Comparison of ENCODE assay signal across 21 mouse cellular contexts in genomic region chr4:139187930-139188329, GRCm38 (mm10). TPM values are rescaled to one million over a fixed set of nuclear protein-coding genes. Genes with fewer than 3 reads are reported as not detected.
DNase-seq lines count a peak whose midpoint lies in the region; ATAC-seq lines count a peak whose summit lies in the region.
"Had no signal": no experiment of that assay in that cellular context is flagged by ENCODE, and none has a peak within 500 bp of the region (broad histone marks: within the 10 kb centered on the region; RNA-seq: fewer than 3 reads in every experiment).

No protein-coding gene starts in this region.

- 0 out of 2 replicates have a peak overlapping the region, but pooled peaks have one; percentile 9 for H3K27ac ChIP-seq in kidney, embryonic 16.5 days (ENCODE audit: low read length)
- H3K27ac ChIP-seq: limb, embryonic 12.5 days had no signal

- no peak overlapping the region for H3K4me2 ChIP-seq in kidney, embryonic 16.5 days (replicated peaks; ENCODE audit: low read depth, low read length)
- H3K4me2 ChIP-seq: limb, embryonic 12.5 days; lung, embryonic 14.5 days had no signal

- no peak overlapping the region for H3K4me3 ChIP-seq in kidney, embryonic 16.5 days (ENCODE audit: low read length)
- H3K4me3 ChIP-seq: limb, embryonic 12.5 days had no signal

- no peaks in the 10 kb centered on the region for H3K36me3 ChIP-seq in kidney, embryonic 16.5 days (ENCODE audit: insufficient read depth, low read length)
- H3K36me3 ChIP-seq: limb, embryonic 12.5 days had no signal

- H3K9me3 ChIP-seq in kidney, embryonic 16.5 days (ENCODE audit: low read length) = no peaks in the 10 kb centered on the region
- H3K9me3 ChIP-seq: limb, embryonic 12.5 days had no signal

- no peak for DNase-seq in kidney, postnatal 4 days
- DNase-seq in thymus, postnatal 0 days (ENCODE audit: low spot score) = peak; percentile 20
- no peak for DNase-seq in thymus, postnatal 10 days (ENCODE audit: low spot score in 2 of 2)
- DNase-seq in left cerebral cortex, adult 11 months (ENCODE audit: low spot score) = no peak
- DNase-seq in urinary bladder, postnatal 14 days (ENCODE audit: low spot score) = no peak
- DNase-seq: adrenal gland, adult 2 months; cerebellum, adult 9-11 months; gastrocnemius, postnatal 10 days; heart, postnatal 10 days; kidney, adult 2 months; kidney, postnatal 36 days; layer of hippocampus, postnatal 36 days; lung, embryonic 14.5 days; midbrain, embryonic 14.5 days; right cerebral cortex, postnatal 14 days had no signal

- H3K4me1 ChIP-seq in kidney, embryonic 16.5 days (ENCODE audit: insufficient read depth, low read length) = peaks cover 11% of the 10 kb centered on the region

- 77% methylated on average over 11 of the region's 11 CpGs for WGBS in kidney, embryonic 16.5 days

- H3K9ac ChIP-seq in kidney, embryonic 16.5 days (replicated peaks; ENCODE audit: low read length) = no peak overlapping the region
- H3K9ac ChIP-seq: limb, embryonic 12.5 days; lung, embryonic 14.5 days had no signal

- no peaks in the 10 kb centered on the region for H3K27me3 ChIP-seq in kidney, embryonic 16.5 days (ENCODE audit: insufficient read depth, low read length)
- H3K27me3 ChIP-seq: limb, embryonic 12.5 days had no signal

- no peak for ATAC-seq in kidney, embryonic 16.5 days (ENCODE audit: low FRiP score, low TSS enrichment)
- ATAC-seq in granulocyte monocyte progenitor cell, adult 5-6 weeks (replicated peaks; ENCODE audit: poor library complexity, severe bottlenecking) = peak; percentile 61
- peak; percentile 34 for ATAC-seq in monocyte, adult 5-6 weeks (replicated peaks; ENCODE audit: insufficient number of reproducible peaks, low FRiP score, low TSS enrichment, poor library complexity, severe bottlenecking)
- ATAC-seq: forebrain, embryonic 16.5 days; hindbrain, embryonic 16.5 days had no signal

RNA-seq across cellular contexts. Expression of gene Capzb, which starts 4.8 kb away (rescaled TPM):
- polyA plus RNA-seq in kidney, embryonic 16.5 days (2015; fragmentation: Nextera tagmentation; extraction: Ambion mirVana) = 405 and 415 TPM in 2 replicates
- polyA plus RNA-seq in thymus, postnatal 0 days (2015; fragmentation: Nextera tagmentation; extraction: Ambion mirVana) = 415 and 425 TPM in 2 replicates
- 374 and 389 TPM in 2 replicates for total RNA-seq in granulocyte monocyte progenitor cell, adult 5-6 weeks (2014; fragmentation: Nextera tagmentation)
- total RNA-seq in granulocyte monocyte progenitor cell, adult 5-6 weeks (2017) = 129 and 155 TPM in 2 replicates
- 302 to 348 TPM (median 323 TPM) in 3 replicates for total RNA-seq in monocyte, adult 5-6 weeks (2017)

RNA-seq across cellular contexts. Expression of gene Minos1, which starts 57.0 kb away (rescaled TPM):
- polyA plus RNA-seq in kidney, embryonic 16.5 days (2015; fragmentation: Nextera tagmentation; extraction: Ambion mirVana) = 470 and 478 TPM in 2 replicates
- polyA plus RNA-seq in thymus, postnatal 0 days (2015; fragmentation: Nextera tagmentation; extraction: Ambion mirVana) = 777 and 795 TPM in 2 replicates
- total RNA-seq in granulocyte monocyte progenitor cell, adult 5-6 weeks (2014; fragmentation: Nextera tagmentation) = 530 and 613 TPM in 2 replicates
- 186 and 246 TPM in 2 replicates for total RNA-seq in granulocyte monocyte progenitor cell, adult 5-6 weeks (2017)
- total RNA-seq in monocyte, adult 5-6 weeks (2017) = 102 to 135 TPM (median 117 TPM) in 3 replicates
